Mouse (Mus musculus): ENCODE measurements around the gene Ube2g1. TPM values are rescaled to one million over a fixed set of nuclear protein-coding genes. Genes with fewer than 3 reads are reported as not detected.

Ube2g1 gene
- polyA plus RNA-seq, 1 experiment from 2014 or later, result 76.5 TPM

- no peak overlapping the region for H3K27ac ChIP-seq (ENCODE audit: low read depth, low read length)
- H3K4me1 ChIP-seq (ENCODE audit: control insufficient read depth, insufficient read depth, low read depth, low read length), result no peaks in the 10 kb centered on the region
- 86% methylated on average over 5 of the region's 5 CpGs for WGBS
- no peak for ATAC-seq
- H3K4me3 ChIP-seq (ENCODE audit: low read length), result no peak overlapping the region
- no peak overlapping the region for H3K4me2 ChIP-seq (ENCODE audit: low read length)
- H3K36me3 ChIP-seq (ENCODE audit: control insufficient read depth, insufficient read depth, low read length), result no peaks in the 10 kb centered on the region
- no peaks in the 10 kb centered on the region for H3K27me3 ChIP-seq (replicated peaks; ENCODE audit: control insufficient read depth, insufficient read depth, low read length)
- no peak overlapping the region for H3K9ac ChIP-seq (ENCODE audit: low read depth, low read length)
- H3K9me3 ChIP-seq (ENCODE audit: control insufficient read depth, low read length), result no peaks in the 10 kb centered on the region
Measured at GRCm38 (mm10) chr11:72645386-72645785, 38.3 kb downstream of the Ube2g1 start.

- no peaks in the 10 kb centered on the region for H3K36me3 ChIP-seq (ENCODE audit: control insufficient read depth, insufficient read depth, low read length)
- no peak overlapping the region for H3K4me2 ChIP-seq (ENCODE audit: low read length)
- no peaks in the 10 kb centered on the region for H3K27me3 ChIP-seq (replicated peaks; ENCODE audit: control insufficient read depth, insufficient read depth, low read length)
- ATAC-seq, result no peak
- no peaks in the 10 kb centered on the region for H3K9me3 ChIP-seq (ENCODE audit: control insufficient read depth, low read length)
- H3K27ac ChIP-seq (ENCODE audit: low read depth, low read length), result no peak overlapping the region
- H3K4me1 ChIP-seq (ENCODE audit: control insufficient read depth, insufficient read depth, low read depth, low read length), result no peaks in the 10 kb centered on the region
- H3K9ac ChIP-seq (ENCODE audit: low read depth, low read length), result no peak overlapping the region
- 80% methylated on average over 2 of the region's 2 CpGs for WGBS
- no peak overlapping the region for H3K4me3 ChIP-seq (ENCODE audit: low read length)
Measured at GRCm38 (mm10) chr11:72650347-72650746, 43.3 kb downstream of the Ube2g1 start.

- H3K9ac ChIP-seq (ENCODE audit: low read depth, low read length), result no peak overlapping the region
- no peaks in the 10 kb centered on the region for H3K36me3 ChIP-seq (ENCODE audit: control insufficient read depth, insufficient read depth, low read length)
- ATAC-seq, result no peak
- no peaks in the 10 kb centered on the region for H3K4me1 ChIP-seq (ENCODE audit: control insufficient read depth, insufficient read depth, low read depth, low read length)
- H3K27me3 ChIP-seq (replicated peaks; ENCODE audit: control insufficient read depth, insufficient read depth, low read length), result no peaks in the 10 kb centered on the region
- no peak overlapping the region for H3K4me2 ChIP-seq (ENCODE audit: low read length)
- no peak overlapping the region for H3K4me3 ChIP-seq (ENCODE audit: low read length)
- H3K9me3 ChIP-seq (ENCODE audit: control insufficient read depth, low read length), result no peaks in the 10 kb centered on the region
- H3K27ac ChIP-seq (ENCODE audit: low read depth, low read length), result no peak overlapping the region
Measured at GRCm38 (mm10) chr11:72659918-72660317, 52.8 kb downstream of the Ube2g1 start.

- no peaks in the 10 kb centered on the region for H3K36me3 ChIP-seq (ENCODE audit: control insufficient read depth, insufficient read depth, low read length)
- H3K9ac ChIP-seq (ENCODE audit: low read depth, low read length), result no peak overlapping the region
- no peak overlapping the region for H3K27ac ChIP-seq (ENCODE audit: low read depth, low read length)
- no peak overlapping the region for H3K4me2 ChIP-seq (ENCODE audit: low read length)
- no peaks in the 10 kb centered on the region for H3K27me3 ChIP-seq (replicated peaks; ENCODE audit: control insufficient read depth, insufficient read depth, low read length)
- H3K4me3 ChIP-seq (ENCODE audit: low read length), result no peak overlapping the region
- WGBS, result 98% methylated on average over 1 of the region's 1 CpGs
- H3K9me3 ChIP-seq (ENCODE audit: control insufficient read depth, low read length), result no peaks in the 10 kb centered on the region
- H3K4me1 ChIP-seq (ENCODE audit: control insufficient read depth, insufficient read depth, low read depth, low read length), result no peaks in the 10 kb centered on the region
- no peak for ATAC-seq
Measured at GRCm38 (mm10) chr11:72660359-72660758, 53.3 kb downstream of the Ube2g1 start.

GRCm38 (mm10) chr11:72664641-72665040 is 57.6 kb downstream of the Ube2g1 start:
- Histone ChIP-seq H3K4me2 (ENCODE audit: low read length) (no peak overlapping the region), H3K36me3 (ENCODE audit: control insufficient read depth, insufficient read depth, low read length) (no peaks in the 10 kb centered on the region), H3K27me3 (replicated peaks; ENCODE audit: control insufficient read depth, insufficient read depth, low read length) (no peaks in the 10 kb centered on the region), H3K4me3 (ENCODE audit: low read length) (no peak overlapping the region), H3K4me1 (ENCODE audit: control insufficient read depth, insufficient read depth, low read depth, low read length) (no peaks in the 10 kb centered on the region), H3K9me3 (ENCODE audit: control insufficient read depth, low read length) (no peaks in the 10 kb centered on the region), H3K9ac (ENCODE audit: low read depth, low read length) (no peak overlapping the region), H3K27ac (ENCODE audit: low read depth, low read length) (no peak overlapping the region)
- WGBS, result 96% methylated on average over 4 of the region's 4 CpGs
- ATAC-seq, result no peak

- Histone ChIP-seq H3K27me3 (replicated peaks; ENCODE audit: control insufficient read depth, insufficient read depth, low read length) (no peaks in the 10 kb centered on the region), H3K36me3 (ENCODE audit: control insufficient read depth, insufficient read depth, low read length) (no peaks in the 10 kb centered on the region), H3K4me1 (ENCODE audit: control insufficient read depth, insufficient read depth, low read depth, low read length) (no peaks in the 10 kb centered on the region), H3K9me3 (ENCODE audit: control insufficient read depth, low read length) (no peaks in the 10 kb centered on the region), H3K4me3 (ENCODE audit: low read length) (no peak overlapping the region), H3K4me2 (ENCODE audit: low read length) (no peak overlapping the region), H3K9ac (ENCODE audit: low read depth, low read length) (no peak overlapping the region), H3K27ac (ENCODE audit: low read depth, low read length) (no peak overlapping the region)
- ATAC-seq, result no peak
Measured at GRCm38 (mm10) chr11:72670634-72671033, 63.6 kb downstream of the Ube2g1 start.

GRCm38 (mm10) chr11:72671294-72671988 is 64.4 kb downstream of the Ube2g1 start:
- no peaks in the 10 kb centered on the region for H3K27me3 ChIP-seq (replicated peaks; ENCODE audit: control insufficient read depth, insufficient read depth, low read length)
- no peaks in the 10 kb centered on the region for H3K9me3 ChIP-seq (ENCODE audit: control insufficient read depth, low read length)
- no peaks in the 10 kb centered on the region for H3K4me1 ChIP-seq (ENCODE audit: control insufficient read depth, insufficient read depth, low read depth, low read length)
- no peak overlapping the region for H3K4me2 ChIP-seq (ENCODE audit: low read length)
- H3K9ac ChIP-seq (ENCODE audit: low read depth, low read length), result no peak overlapping the region
- H3K27ac ChIP-seq (ENCODE audit: low read depth, low read length), result no peak overlapping the region
- WGBS, result 85% methylated on average over 6 of the region's 6 CpGs
- no peaks in the 10 kb centered on the region for H3K36me3 ChIP-seq (ENCODE audit: control insufficient read depth, insufficient read depth, low read length)
- no peak for ATAC-seq
- no peak overlapping the region for H3K4me3 ChIP-seq (ENCODE audit: low read length)

GRCm38 (mm10) chr11:72672438-72672837 is 65.4 kb downstream of the Ube2g1 start:
- Histone ChIP-seq H3K27me3 (replicated peaks; ENCODE audit: control insufficient read depth, insufficient read depth, low read length) (no peaks in the 10 kb centered on the region), H3K4me3 (ENCODE audit: low read length) (no peak overlapping the region), H3K36me3 (ENCODE audit: control insufficient read depth, insufficient read depth, low read length) (no peaks in the 10 kb centered on the region), H3K4me1 (ENCODE audit: control insufficient read depth, insufficient read depth, low read depth, low read length) (no peaks in the 10 kb centered on the region), H3K9ac (ENCODE audit: low read depth, low read length) (no peak overlapping the region), H3K4me2 (ENCODE audit: low read length) (no peak overlapping the region), H3K9me3 (ENCODE audit: control insufficient read depth, low read length) (no peaks in the 10 kb centered on the region), H3K27ac (ENCODE audit: low read depth, low read length) (no peak overlapping the region)
- no peak for ATAC-seq
- WGBS, result 86% methylated on average over 1 of the region's 1 CpGs

- no peaks in the 10 kb centered on the region for H3K36me3 ChIP-seq (ENCODE audit: control insufficient read depth, insufficient read depth, low read length)
- H3K4me2 ChIP-seq (ENCODE audit: low read length), result no peak overlapping the region
- H3K9ac ChIP-seq (ENCODE audit: low read depth, low read length), result no peak overlapping the region
- 75% methylated on average over 2 of the region's 2 CpGs for WGBS
- H3K4me1 ChIP-seq (ENCODE audit: control insufficient read depth, insufficient read depth, low read depth, low read length), result no peaks in the 10 kb centered on the region
- no peak overlapping the region for H3K27ac ChIP-seq (ENCODE audit: low read depth, low read length)
- H3K4me3 ChIP-seq (ENCODE audit: low read length), result no peak overlapping the region
- no peaks in the 10 kb centered on the region for H3K9me3 ChIP-seq (ENCODE audit: control insufficient read depth, low read length)
- no peak for ATAC-seq
- no peaks in the 10 kb centered on the region for H3K27me3 ChIP-seq (replicated peaks; ENCODE audit: control insufficient read depth, insufficient read depth, low read length)
Measured at GRCm38 (mm10) chr11:72675280-72675679, 68.2 kb downstream of the Ube2g1 start.

GRCm38 (mm10) chr11:72680726-72681125 is 73.6 kb downstream of the Ube2g1 start:
- no peaks in the 10 kb centered on the region for H3K9me3 ChIP-seq (ENCODE audit: control insufficient read depth, low read length)
- peaks cover 2% of the 10 kb centered on the region for H3K36me3 ChIP-seq (ENCODE audit: control insufficient read depth, insufficient read depth, low read length)
- no peaks in the 10 kb centered on the region for H3K27me3 ChIP-seq (replicated peaks; ENCODE audit: control insufficient read depth, insufficient read depth, low read length)
- no peak overlapping the region for H3K27ac ChIP-seq (ENCODE audit: low read depth, low read length)
- no peak for ATAC-seq
- no peak overlapping the region for H3K9ac ChIP-seq (ENCODE audit: low read depth, low read length)
- H3K4me3 ChIP-seq (ENCODE audit: low read length), result no peak overlapping the region
- no peaks in the 10 kb centered on the region for H3K4me1 ChIP-seq (ENCODE audit: control insufficient read depth, insufficient read depth, low read depth, low read length)
- H3K4me2 ChIP-seq (ENCODE audit: low read length), result no peak overlapping the region

Measured in hindbrain, embryonic 16.5 days (tissue).